Mouse (Mus musculus) midbrain, embryonic 11.5 days (tissue): ENCODE data around the gene Olfr782. TPM values are rescaled to one million over a fixed set of nuclear protein-coding genes. Genes with fewer than 3 reads are reported as not detected.

Experiments
- ATAC-seq: fragments of 200-750 bp; cut with Nextera tagmentation; 2 replicates; pipeline ENCODE4 v1.8.0; 2017; ENCODE audit warnings: moderate TSS enrichment, moderate library complexity; ENCODE audit not compliant: low FRiP score
- DNase-seq: peaks from one replicate; pipeline ENCODE4 v3.0.0; 2015; ENCODE audit warnings: low spot score; ENCODE audit errors: missing footprints
- H3K27ac ChIP-seq: fragments of 300-500 bp; sonication (generic); 2 replicates; pipeline ENCODE4 v1.5.1; 2014; ENCODE audit warnings: low read depth, low read length
- H3K27me3 ChIP-seq: fragments of 300-500 bp; sonication (generic); 2 replicates; pipeline ENCODE4 v1.6.1; 2014; ENCODE audit warnings: mild to moderate bottlenecking, low read length, moderate library complexity, mixed read lengths; ENCODE audit not compliant: control insufficient read depth, insufficient read depth
- H3K36me3 ChIP-seq: fragments of 300-500 bp; sonication (generic); 2 replicates; pipeline ENCODE4 v1.6.1; 2014; ENCODE audit warnings: mild to moderate bottlenecking, low read length, moderate library complexity, mixed read lengths; ENCODE audit not compliant: control insufficient read depth, insufficient read depth
- H3K4me1 ChIP-seq: fragments of 300-500 bp; sonication (generic); 2 replicates; pipeline ENCODE4 v1.6.1; 2014; ENCODE audit warnings: low read length; ENCODE audit not compliant: control insufficient read depth, insufficient read depth
- H3K4me2 ChIP-seq: fragments of 300-500 bp; sonication (generic); 2 replicates; pipeline ENCODE4 v1.6.1; 2014; ENCODE audit warnings: mild to moderate bottlenecking, moderate library complexity
- H3K4me3 ChIP-seq: fragments of 300-500 bp; sonication (generic); 2 replicates; pipeline ENCODE4 v1.5.1; 2014; ENCODE audit warnings: low read depth, low read length
- H3K9ac ChIP-seq: fragments of 300-500 bp; sonication (generic); 2 replicates; pipeline ENCODE4 v1.6.1; 2014; ENCODE audit warnings: low read length
- H3K9me3 ChIP-seq: fragments of 300-500 bp; sonication (generic); 2 replicates; pipeline ENCODE4 v1.6.1; 2016; ENCODE audit warnings: low read length; ENCODE audit not compliant: control insufficient read depth
- whole genome bisulfite sequencing: fragments of 180-500 bp; shearing (Covaris S2); extraction: QIAGEN DNeasy Blood & Tissue Kit; methylation state at CpG from one replicate; pipeline ENCODE4 v1.1.7; 2014; 5-methylcytosine and 5-hydroxymethylcytosine counted together
- polyA plus RNA-seq: library from polyadenylated mRNA; unstranded; fragments of >200 nt; fragmentation: Nextera tagmentation; extraction: Ambion mirVana; gene quantifications from 2 replicates; pipeline ENCODE4 v1.2.1, GENCODE M21; 2014

Gene Olfr782
- polyA plus RNA-seq, 1 experiment from 2014 or later = not detected

- Histone ChIP-seq H3K9me3 (no peaks in the 10 kb centered on the region), H3K36me3 (no peaks in the 10 kb centered on the region), H3K27ac (no peak within 1 kb of the TSS), H3K27me3 (no peaks in the 10 kb centered on the region), H3K4me2 (no peak within 1 kb of the TSS), H3K4me3 (no peak within 1 kb of the TSS), H3K9ac (no peak within 1 kb of the TSS), H3K4me1 (no peaks in the 10 kb centered on the region)
- ATAC-seq (no peak), DNase-seq (no peak)
Measured at GRCm38 (mm10) chr10:129383783-129384182, 35.1 kb downstream of the Olfr782 start, which contains the start of gene Olfr784. Olfr784 (plus strand) TSS chr10:129384083.

GRCm38 (mm10) chr10:129400892-129401291 lies 52.2 kb downstream of the Olfr782 start:
- no peak for ATAC-seq
- H3K36me3 ChIP-seq = no peaks in the 10 kb centered on the region
- no peaks in the 10 kb centered on the region for H3K9me3 ChIP-seq
- DNase-seq = no peak
- H3K4me3 ChIP-seq = no peak overlapping the region
- H3K9ac ChIP-seq = no peak overlapping the region
- 49% methylated on average over 5 of the region's 5 CpGs for WGBS
- H3K27ac ChIP-seq = no peak overlapping the region
- H3K4me2 ChIP-seq = no peak overlapping the region
- H3K4me1 ChIP-seq = no peaks in the 10 kb centered on the region
- H3K27me3 ChIP-seq = no peaks in the 10 kb centered on the region

Other genes with a start within 250 kb of the Olfr782 start
- gene Olfr768, start 249.5 kb upstream of the Olfr782 start, polyA plus RNA-seq = not detected in 2 replicates
- not detected in 2 replicates for gene Olfr769, start 231.0 kb upstream of the Olfr782 start, polyA plus RNA-seq
- not detected in 2 replicates for gene Olfr770, start 209.9 kb upstream of the Olfr782 start, polyA plus RNA-seq
- not detected in 2 replicates for gene Olfr771, start 184.1 kb upstream of the Olfr782 start, polyA plus RNA-seq
- not detected in 2 replicates for gene Olfr772, start 170.9 kb upstream of the Olfr782 start, polyA plus RNA-seq
- not detected in 2 replicates for gene Olfr773, start 161.4 kb upstream of the Olfr782 start, polyA plus RNA-seq
- not detected in 2 replicates for gene Olfr774, start 112.6 kb upstream of the Olfr782 start, polyA plus RNA-seq
- not detected in 2 replicates for gene Olfr775, start 100.4 kb upstream of the Olfr782 start, polyA plus RNA-seq
- gene Olfr776, start 89.7 kb upstream of the Olfr782 start, polyA plus RNA-seq = not detected in 2 replicates
- not detected in 2 replicates for gene Olfr777, start 77.4 kb upstream of the Olfr782 start, polyA plus RNA-seq
- not detected in 2 replicates for gene Olfr780, start 30.7 kb upstream of the Olfr782 start, polyA plus RNA-seq
- gene Olfr781, start 20.0 kb upstream of the Olfr782 start, polyA plus RNA-seq = not detected in 2 replicates
- gene Olfr784, start 35.2 kb downstream of the Olfr782 start, polyA plus RNA-seq = 0.06 and 0.14 TPM in 2 replicates
- gene Olfr785, start 56.6 kb downstream of the Olfr782 start, polyA plus RNA-seq = not detected in 2 replicates
- not detected in 2 replicates for gene Olfr786, start 78.5 kb downstream of the Olfr782 start, polyA plus RNA-seq
- gene Olfr787, start 113.0 kb downstream of the Olfr782 start, polyA plus RNA-seq = not detected in 2 replicates
- not detected in 2 replicates for gene Olfr788, start 122.1 kb downstream of the Olfr782 start, polyA plus RNA-seq
- gene Olfr789, start 135.9 kb downstream of the Olfr782 start, polyA plus RNA-seq = not detected in 2 replicates
- not detected in 2 replicates for gene Olfr790, start 149.6 kb downstream of the Olfr782 start, polyA plus RNA-seq
- gene Olfr791, start 172.9 kb downstream of the Olfr782 start, polyA plus RNA-seq = not detected in 2 replicates
- gene Olfr792, start 190.3 kb downstream of the Olfr782 start, polyA plus RNA-seq = not detected in 2 replicates
- gene Olfr794, start 218.8 kb downstream of the Olfr782 start, polyA plus RNA-seq = not detected in 2 replicates